Mouse (Mus musculus) heart, adult 2 months (tissue): Measurements from ENCODE around the gene Dennd2a. TPM values are rescaled to one million over a fixed set of nuclear protein-coding genes. Genes with fewer than 3 reads are reported as not detected.

Experiments used
- DNase-seq, 2 experiments: peaks; one replicate each; pipeline ENCODE4 v3.0.0; 2021
- H3K27ac ChIP-seq: fragments of 200-600 bp; 2 replicates; pipeline ENCODE4 v1.8.1; 2022
- H3K27me3 ChIP-seq: fragments of 200-500 bp; 2 replicates; pipeline ENCODE4 v1.6.1; 2012; ENCODE audit warnings: mild to moderate bottlenecking, low read length, inconsistent platforms, mixed read lengths; ENCODE audit not compliant: control insufficient read depth, insufficient read depth
- H3K36me3 ChIP-seq: fragments of 200-500 bp; 2 replicates; pipeline ENCODE4 v1.6.1; 2012; ENCODE audit warnings: low read length, inconsistent platforms; ENCODE audit not compliant: control insufficient read depth, insufficient read depth
- H3K4me1 ChIP-seq: fragments of 200-500 bp; 2 replicates; pipeline ENCODE4 v1.6.1; 2011; ENCODE audit warnings: low read length; ENCODE audit not compliant: control insufficient read depth, insufficient read depth
- H3K4me3 ChIP-seq: fragments of 200-600 bp; 2 replicates; pipeline ENCODE4 v1.8.1; 2022
- H3K79me2 ChIP-seq: fragments of 200-500 bp; replicated peaks from 2 replicates; pipeline ENCODE4 v1.6.1; 2012; ENCODE audit warnings: mild to moderate bottlenecking, inconsistent platforms, low read length, moderate library complexity, mixed read lengths; ENCODE audit not compliant: control insufficient read depth, insufficient read depth
- H3K9ac ChIP-seq: fragments of 200-500 bp; 2 replicates; pipeline ENCODE4 v1.6.1; 2012; ENCODE audit warnings: low read depth, mild to moderate bottlenecking, control low read depth, inconsistent platforms, low read length, mixed read lengths
- CTCF ChIP-seq: fragments of 200-600 bp; IDR thresholded peaks from 2 replicates; pipeline ENCODE4 v1.8.1; 2022; ENCODE audit warnings: antibody characterized with exemption, mild to moderate bottlenecking, moderate library complexity
- EP300 ChIP-seq: fragments of 200-500 bp; IDR thresholded peaks from 2 replicates; pipeline ENCODE4 v1.6.1; 2011; ENCODE audit warnings: low read depth, low read length, control low read depth; ENCODE audit not compliant: insufficient read depth
- POLR2A ChIP-seq: fragments of 200-500 bp; IDR thresholded peaks from 2 replicates; pipeline ENCODE4 v1.6.1; 2011; ENCODE audit warnings: mild to moderate bottlenecking, low read depth, low read length, control low read depth; ENCODE audit not compliant: insufficient read depth
- WGBS: fragments of 180-500 bp; shearing (Covaris S2); methylation state at CpG from one replicate; pipeline ENCODE4 v1.1.7; 2018; 5-methylcytosine and 5-hydroxymethylcytosine counted together
- intact Hi-C: fragments of 180-260 bp; cut with DNase I; formaldehyde crosslinking; loops from one replicate; pipeline ENCODE4 v1.15.1; 2025
- polyA plus RNA-seq: library from polyadenylated mRNA; depleted of rRNA; stranded (reverse); fragments of >200 nt; gene quantifications from 2 replicates; pipeline ENCODE4 v1.2.3, GENCODE M21; 2012
- total RNA-seq, 2 experiments: library from RNA; stranded (reverse); gene quantifications; 2 replicates each; pipeline ENCODE4 v1.2.3; 2021

Gene Dennd2a
- total and polyA plus RNA-seq, 3 experiments = 5.6 to 6.6 (median 6.0) TPM

DNA sequence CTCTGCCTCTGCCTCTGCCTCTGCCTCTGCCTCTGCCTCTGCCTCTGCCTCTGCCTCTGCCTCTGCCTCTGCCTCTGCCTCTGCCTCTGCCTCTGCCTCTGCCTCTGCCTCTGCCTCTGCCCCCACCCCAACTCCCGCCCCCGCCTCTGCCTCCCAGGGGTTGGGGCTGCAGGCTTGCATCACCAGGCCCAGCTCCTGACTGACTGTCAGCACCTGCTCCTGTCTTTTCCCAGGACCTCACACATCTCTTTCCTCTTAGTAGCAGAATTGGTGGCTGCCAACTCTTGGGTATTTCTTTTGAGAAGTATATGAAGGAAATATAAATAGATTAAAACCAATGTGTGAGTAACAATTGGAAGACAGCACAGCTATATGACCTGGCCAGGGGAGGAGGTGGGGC is 22.9 kb upstream of the Dennd2a start:
- intact Hi-C loops = no loop called here
- H3K36me3 ChIP-seq = no peaks in the 10 kb centered on the region; the same call in 1 of the 2 replicates
- H3K79me2 ChIP-seq = peaks cover 1% of the 10 kb centered on the region; the same call in 1 of the 2 replicates
- H3K4me3 ChIP-seq = no peak overlapping the region
- WGBS = 78% methylated on average over 2 of the region's 2 CpGs
- H3K27me3 ChIP-seq = no peaks in the 10 kb centered on the region
- no peak for TF ChIP-seq CTCF
- no peak for TF ChIP-seq POLR2A
- TF ChIP-seq EP300 = no peak
- no peak for DNase-seq
- H3K9ac ChIP-seq = no peak overlapping the region
- H3K27ac ChIP-seq = no peak overlapping the region
- no peaks in the 10 kb centered on the region; the same call in 1 of the 2 replicates for H3K4me1 ChIP-seq

DNA sequence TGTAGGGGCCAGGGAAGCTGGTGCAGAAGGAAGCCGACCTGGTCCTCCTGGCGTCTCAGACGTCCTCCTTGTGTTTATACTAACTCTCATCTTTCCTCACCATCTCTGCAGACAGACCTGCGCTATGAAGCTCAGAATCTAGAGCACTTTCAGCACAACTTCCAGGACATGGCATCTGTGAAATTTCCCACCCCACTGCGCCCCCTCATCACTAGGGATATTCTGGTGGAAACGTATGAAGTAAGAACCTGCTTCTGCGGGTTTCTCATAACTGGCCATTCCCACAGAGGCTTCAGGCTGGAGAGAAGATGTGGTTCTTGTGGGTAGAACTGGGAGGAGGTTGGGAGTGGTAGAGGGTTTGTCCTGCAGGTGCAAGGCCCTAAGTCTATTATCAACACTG is 21.9 kb upstream of the Dennd2a start:
- no peak for TF ChIP-seq CTCF
- TF ChIP-seq EP300 = no peak
- TF ChIP-seq POLR2A = no peak
- no peak for DNase-seq
- intact Hi-C loops = no loop called here
- H3K27ac ChIP-seq = no peak overlapping the region
- WGBS = 89% methylated on average over 7 of the region's 7 CpGs
- no peak overlapping the region for H3K4me3 ChIP-seq
- H3K4me1 ChIP-seq = no peaks in the 10 kb centered on the region; the same call in none of the 2 replicates
- H3K36me3 ChIP-seq = no peaks in the 10 kb centered on the region; the same call in 1 of the 2 replicates
- peaks cover 1% of the 10 kb centered on the region; the same call in 1 of the 2 replicates for H3K79me2 ChIP-seq
- no peak overlapping the region for H3K9ac ChIP-seq
- H3K27me3 ChIP-seq = no peaks in the 10 kb centered on the region

DNA sequence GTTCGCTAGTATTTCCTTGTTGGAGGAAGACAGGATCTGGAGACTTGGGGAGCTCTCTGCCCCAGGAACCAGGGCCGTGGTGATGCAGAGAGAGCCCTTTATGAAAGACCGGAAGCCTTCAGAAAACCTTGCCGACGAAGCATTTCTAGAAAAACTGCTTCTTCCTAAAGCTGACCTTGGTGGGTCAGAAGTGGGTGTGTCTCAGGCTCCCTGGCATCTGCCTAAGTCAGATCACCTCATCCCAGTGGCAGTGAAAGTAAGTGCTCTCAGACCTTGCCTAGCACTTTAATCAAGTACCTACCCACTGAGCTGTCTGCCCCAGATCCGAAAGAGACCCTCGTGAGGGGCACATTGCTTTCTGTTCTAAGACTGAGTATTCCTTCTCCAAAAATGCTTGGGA is 17.3 kb upstream of the Dennd2a start:
- peak overlapping the region; percentile 89 for H3K27ac ChIP-seq
- intact Hi-C loops = no loop called here
- H3K36me3 ChIP-seq = no peaks in the 10 kb centered on the region; the same call in 1 of the 2 replicates
- peaks cover 1% of the 10 kb centered on the region; the same call in 1 of the 2 replicates for H3K79me2 ChIP-seq
- H3K9ac ChIP-seq = no peak overlapping the region
- H3K27me3 ChIP-seq = no peaks in the 10 kb centered on the region
- no peaks in the 10 kb centered on the region; the same call in none of the 2 replicates for H3K4me1 ChIP-seq
- TF ChIP-seq EP300 = no peak
- no peak for TF ChIP-seq CTCF
- no peak for TF ChIP-seq POLR2A
- 65% methylated on average over 7 of the region's 7 CpGs for WGBS
- H3K4me3 ChIP-seq = no peak overlapping the region
- no peak for DNase-seq

DNA sequence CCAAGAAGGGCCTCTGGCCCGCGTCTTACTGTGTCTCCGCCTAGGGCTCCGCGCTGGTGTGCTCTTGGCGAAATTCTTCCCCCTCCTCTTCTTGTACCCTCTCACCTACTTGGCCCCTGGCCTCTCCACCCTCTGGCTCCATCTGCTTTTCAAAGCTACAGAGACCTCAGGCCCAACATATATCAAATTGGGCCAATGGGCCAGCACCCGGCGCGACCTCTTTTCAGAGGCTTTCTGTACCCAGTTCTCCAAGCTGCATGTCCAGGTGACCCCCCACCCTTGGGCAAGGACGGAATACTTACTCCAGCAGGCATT is 16.8 kb upstream of the Dennd2a start:
- Histone ChIP-seq H3K27ac (peak overlapping the region; percentile 89), H3K4me3 (peak overlapping the region; percentile 67), H3K9ac (peak overlapping the region; percentile 89), H3K79me2 (peaks cover 1% of the 10 kb centered on the region; the same call in 1 of the 2 replicates), H3K27me3 (no peaks in the 10 kb centered on the region), H3K36me3 (no peaks in the 10 kb centered on the region; the same call in 1 of the 2 replicates), H3K4me1 (no peaks in the 10 kb centered on the region; the same call in none of the 2 replicates)
- peak; percentile 41 for DNase-seq
- 27% methylated on average over 10 of the region's 10 CpGs for WGBS
- TF ChIP-seq POLR2A = no peak
- no peak for TF ChIP-seq EP300
- no peak for TF ChIP-seq CTCF
- intact Hi-C loops = no loop called here

DNA sequence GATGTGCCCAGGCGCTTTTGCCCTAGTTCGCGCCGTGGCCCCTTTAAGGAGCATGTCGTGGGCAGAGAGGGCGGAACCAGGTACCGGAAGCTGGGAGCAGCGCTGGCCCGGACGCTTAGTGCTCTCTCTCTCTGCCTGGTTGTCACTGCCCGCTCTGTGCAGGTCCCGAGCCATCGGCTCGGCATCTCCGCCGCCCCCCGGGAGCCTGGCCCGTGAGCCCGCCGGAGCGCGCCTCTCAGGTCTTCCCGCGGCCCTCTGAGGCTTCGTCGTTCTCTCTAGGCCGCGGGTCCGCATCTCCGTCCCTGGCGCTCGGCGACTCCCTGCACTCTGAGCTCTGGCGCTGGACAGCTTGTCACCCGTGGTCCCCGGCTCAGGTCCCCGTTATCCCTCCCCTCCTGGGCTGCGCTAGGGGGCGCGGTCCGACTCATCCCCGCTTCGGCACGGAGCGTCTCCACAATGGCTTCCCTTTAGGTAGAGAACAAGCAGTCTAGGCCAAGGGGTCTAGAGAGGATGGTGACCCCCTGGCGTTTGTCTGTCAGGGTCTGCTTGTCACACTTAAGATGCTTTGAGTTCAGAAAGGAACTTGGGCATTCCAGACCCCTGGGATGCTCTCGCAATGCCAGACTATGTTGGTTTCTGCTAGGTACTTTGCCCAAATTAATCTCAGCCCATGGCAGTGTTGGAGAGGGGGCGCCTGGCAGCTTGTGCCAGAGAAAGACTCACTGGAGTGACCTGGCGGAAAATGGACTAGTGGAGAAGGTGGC is 16.3 kb upstream of the Dennd2a start, which contains the start of gene Adck2:
TSS of gene Adck2 (plus strand) at position 83 of the 764 bp plus-strand sequence.
- Histone ChIP-seq H3K27ac (peak within 1 kb of the TSS; percentile 89), H3K79me2 (peaks cover 1% of the 10 kb centered on the region; the same call in 1 of the 2 replicates), H3K27me3 (no peaks in the 10 kb centered on the region), H3K4me1 (no peaks in the 10 kb centered on the region; the same call in none of the 2 replicates), H3K4me3 (peak within 1 kb of the TSS; percentile 67), H3K9ac (peak within 1 kb of the TSS; percentile 89), H3K36me3 (no peaks in the 10 kb centered on the region; the same call in 1 of the 2 replicates)
- DNase-seq = peak; percentile 85 to 88
- peak; percentile 82 for TF ChIP-seq POLR2A
- TF ChIP-seq EP300 = 0 out of 2 replicates have a peak, but pooled peaks have one; percentile 35
- peak; percentile 40 for TF ChIP-seq CTCF
- WGBS = 1% methylated on average over 47 of the region's 49 CpGs
- intact Hi-C loops = loop anchor here (1.0 kb wide), 1 partner anchor 18 kb away; the partner anchor contains the start of gene Ndufb2

DNA sequence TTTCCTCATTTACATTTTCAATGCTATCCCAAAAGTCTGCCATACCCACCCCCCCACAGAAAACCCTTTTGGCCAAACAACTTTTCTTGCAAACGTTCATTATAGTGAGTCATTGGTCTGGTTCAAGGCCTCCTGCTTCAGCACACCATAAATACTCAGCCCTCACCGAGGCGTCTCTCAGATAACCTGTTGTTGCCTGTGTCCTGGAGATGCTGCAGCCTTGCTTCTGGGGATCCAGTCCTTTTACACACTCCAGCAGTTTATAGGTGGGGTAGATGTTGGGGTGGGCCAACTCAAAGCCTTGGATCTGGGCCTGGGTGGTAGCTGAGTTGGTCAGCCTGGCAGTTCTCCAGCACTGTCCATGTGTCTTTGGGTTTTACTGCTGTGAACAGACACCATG is 12.8 kb upstream of the Dennd2a start:
- no peak overlapping the region for H3K9ac ChIP-seq
- H3K79me2 ChIP-seq = no peaks in the 10 kb centered on the region
- no peaks in the 10 kb centered on the region for H3K27me3 ChIP-seq
- intact Hi-C loops = no loop called here
- TF ChIP-seq CTCF = no peak
- no peak for TF ChIP-seq EP300
- TF ChIP-seq POLR2A = no peak
- H3K4me1 ChIP-seq = no peaks in the 10 kb centered on the region; the same call in none of the 2 replicates
- no peak for DNase-seq
- no peaks in the 10 kb centered on the region for H3K36me3 ChIP-seq
- H3K4me3 ChIP-seq = no peak overlapping the region
- no peak overlapping the region for H3K27ac ChIP-seq
- WGBS = 60% methylated on average over 3 of the region's 3 CpGs
